ENCODE assay signal across 6 mouse cellular contexts in genomic region chr11:54957708-54958107, GRCm38 (mm10). TPM values are rescaled to one million over a fixed set of nuclear protein-coding genes. Genes with fewer than 3 reads are reported as not detected.
A peak's percentile ranks its signal among the peaks of the same experiment; 100 is the strongest.
DNase-seq lines count a peak whose midpoint lies in the region; TF ChIP-seq lines count a peak whose summit lies in the region.
"Not testable (repeated sequence)": the region's sequence is repeated elsewhere in the genome, so short reads cannot be mapped to it uniquely, and the experiment has no call there.

No protein-coding gene starts in this region.

- WGBS in heart, embryonic 10.5 days, result 81% methylated on average over 3 of the region's 3 CpGs
- WGBS in spleen, adult 2 months, result 80% methylated on average over 3 of the region's 3 CpGs

- H3K27me3 ChIP-seq in CH12.LX (replicated peaks); MEL (ENCODE audit: control insufficient read depth in 1 of 2, insufficient read depth in 2 of 2, low read length in 2 of 2); heart, embryonic 10.5 days (ENCODE audit: insufficient read depth, poor library complexity, severe bottlenecking); megakaryocyte, embryonic 14.5 days (replicated peaks); spleen, adult 2 months (ENCODE audit: control insufficient read depth, insufficient read depth, low read length): not testable (repeated sequence)

- not testable (repeated sequence) for H3K4me2 ChIP-seq in CH12.LX (ENCODE audit: insufficient read depth, low read depth, poor library complexity, severe bottlenecking)

- H3K27ac ChIP-seq in CH12.LX (ENCODE audit: insufficient read depth, low read depth) (peak overlapping the region; percentile 92), MEL (ENCODE audit: control insufficient read depth, low read depth, low read length) (peak overlapping the region; percentile 84)
- peak overlapping the region; percentile 50 for H3K27ac ChIP-seq in bone marrow macrophage, adult 2 months (ENCODE audit: insufficient read depth, low read depth, low read length)
- H3K27ac ChIP-seq in heart, embryonic 10.5 days, result peak overlapping the region; percentile 67; the same call in 1 of the 2 replicates
- H3K27ac ChIP-seq in spleen, adult 2 months (ENCODE audit: insufficient read depth, low read length), result peak overlapping the region; percentile 61

- not testable (repeated sequence) for TF ChIP-seq EP300 in CH12.LX (IDR thresholded peaks at IDR 0.05; ENCODE audit: low read length); MEL (IDR thresholded peaks at IDR 0.05; ENCODE audit: low read depth in 1 of 2, low read length in 2 of 2)

- in situ Hi-C loops in CH12.LX (cut with MboI; ENCODE audit: low pct_ligation_motif_present, low pct_unique_long_range_greater_than_20kb, low sequenced_read_pairs), result not testable (repeated sequence)

- H3K4me3 ChIP-seq in CH12.LX (replicated peaks in 1 of 3; ENCODE audit: low read depth in 2 of 3, low read length in 2 of 3, poor library complexity in 1 of 3); MEL (ENCODE audit: control insufficient read depth in 1 of 2, insufficient read depth in 1 of 2, low read depth in 2 of 2, low read length in 2 of 2); bone marrow macrophage, adult 2 months (ENCODE audit: insufficient read depth, low read length); heart, embryonic 10.5 days; spleen, adult 2 months (ENCODE audit: extremely low read depth, insufficient read depth, insufficient read length): not testable (repeated sequence)
- peak overlapping the region; percentile 39 for H3K4me3 ChIP-seq in megakaryocyte, embryonic 14.5 days (replicated peaks)

- H3K9me3 ChIP-seq in CH12.LX (replicated peaks; ENCODE audit: low read length); MEL (replicated peaks; ENCODE audit: insufficient read depth, low read length); heart, embryonic 10.5 days; megakaryocyte, embryonic 14.5 days: not testable (repeated sequence)

- dilution Hi-C loops in CH12.LX (cut with MboI; ENCODE audit: extremely low pct_ligation_motif_present, extremely low pct_unique_long_range_greater_than_20kb, low sequenced_read_pairs), result not testable (repeated sequence)

- peaks cover 84% of the 10 kb centered on the region for H3K79me2 ChIP-seq in CH12.LX (replicated peaks; ENCODE audit: control insufficient read depth, extremely low read depth, insufficient read depth, poor library complexity, severe bottlenecking)
- not testable (repeated sequence) for H3K79me2 ChIP-seq in MEL (ENCODE audit: control insufficient read depth, insufficient read depth, low read length, poor library complexity)

- not testable (repeated sequence) for TF ChIP-seq RAD21 in CH12.LX (IDR thresholded peaks at IDR 0.05; ENCODE audit: low read depth, low read length); MEL (IDR thresholded peaks at IDR 0.05; ENCODE audit: low read depth, low read length)

- TF ChIP-seq CTCF in CH12.LX (conservative IDR thresholded peaks at IDR 0.05 in 1 of 2, IDR thresholded peaks at IDR 0.05 in 1 of 2; ENCODE audit: low read depth in 2 of 2, low read length in 2 of 2); MEL (IDR thresholded peaks at IDR 0.05 in 2 of 3, conservative IDR thresholded peaks at IDR 0.05 in 1 of 3; ENCODE audit: control insufficient read depth in 1 of 3, insufficient read depth in 1 of 3, low read depth in 2 of 3, low read length in 3 of 3, poor library complexity in 1 of 3, severe bottlenecking in 1 of 3); bone marrow macrophage, adult 2 months (IDR thresholded peaks at IDR 0.05; ENCODE audit: low read depth, low read length); spleen, adult 2 months (IDR thresholded peaks at IDR 0.05; ENCODE audit: extremely low read depth, insufficient read depth, insufficient read length, insufficient replicate concordance): not testable (repeated sequence)

- H3K9ac ChIP-seq in CH12.LX (ENCODE audit: insufficient read depth, low read depth); MEL (ENCODE audit: control insufficient read depth, low read depth, low read length, poor library complexity, severe bottlenecking): not testable (repeated sequence)

- peaks cover 25 to 75% of the 10 kb centered on the region in 2 experiments for H3K4me1 ChIP-seq in CH12.LX (ENCODE audit: control insufficient read depth in 1 of 2, insufficient read depth in 2 of 2)
- H3K4me1 ChIP-seq in MEL (ENCODE audit: control insufficient read depth in 1 of 2, insufficient read depth in 2 of 2, low read length in 2 of 2), result peaks cover 19 to 57% of the 10 kb centered on the region in 2 experiments
- H3K4me1 ChIP-seq in bone marrow macrophage, adult 2 months (ENCODE audit: control insufficient read depth, insufficient read depth, low read length), result peaks cover 57% of the 10 kb centered on the region
- H3K4me1 ChIP-seq in heart, embryonic 10.5 days, result peaks cover 56% of the 10 kb centered on the region
- H3K4me1 ChIP-seq in megakaryocyte, embryonic 14.5 days, result peaks cover 92% of the 10 kb centered on the region
- peaks cover 49% of the 10 kb centered on the region; the same call in 1 of the 2 replicates for H3K4me1 ChIP-seq in spleen, adult 2 months (ENCODE audit: control insufficient read depth, insufficient read depth, insufficient read length)

- DNase-seq in CH12.LX (ENCODE audit: extremely low read depth); heart, embryonic 10.5 days (ENCODE audit: low spot score); spleen, adult 2 months (ENCODE audit: low read depth in 1 of 2, low spot score in 2 of 2): not testable (repeated sequence)
- DNase-seq in MEL (ENCODE audit: low read depth, low spot score), result peak; percentile 39

- peaks cover 3 to 25% of the 10 kb centered on the region in 2 experiments for H3K36me3 ChIP-seq in CH12.LX (replicated peaks in 1 of 2; ENCODE audit: control insufficient read depth in 1 of 2, insufficient read depth in 1 of 2, low read length in 1 of 2)
- peaks cover 0 to 36% of the 10 kb centered on the region in 2 experiments; a peak in 2 of 4 replicates for H3K36me3 ChIP-seq in MEL (ENCODE audit: control insufficient read depth in 1 of 2, insufficient read depth in 2 of 2, low read length in 2 of 2)
- H3K36me3 ChIP-seq in heart, embryonic 10.5 days; spleen, adult 2 months (ENCODE audit: control insufficient read depth, insufficient read depth, low read length): not testable (repeated sequence)
- peaks cover 39% of the 10 kb centered on the region for H3K36me3 ChIP-seq in megakaryocyte, embryonic 14.5 days (replicated peaks; ENCODE audit: low read length)

- not testable (repeated sequence) for TF ChIP-seq POLR2A in CH12.LX (IDR thresholded peaks at IDR 0.05; ENCODE audit: low read depth, low read length); MEL (IDR thresholded peaks at IDR 0.05; ENCODE audit: control insufficient read depth in 1 of 2, insufficient read depth in 1 of 2, low read depth in 1 of 2, low read length in 2 of 2, poor library complexity in 1 of 2); bone marrow macrophage, adult 2 months (IDR thresholded peaks at IDR 0.05; ENCODE audit: borderline replicate concordance, low read depth, low read length); spleen, adult 2 months (IDR thresholded peaks at IDR 0.05; ENCODE audit: low read depth, low read length)

TF ChIP-seq in CH12.LX, 34 proteins besides CTCF, POLR2A, EP300 and RAD21:
- peak; percentile 12; the same call in 1 of the 2 replicates for TF ChIP-seq SIN3A (IDR thresholded peaks at IDR 0.05; ENCODE audit: low read length)

TF ChIP-seq in MEL, 35 proteins besides CTCF, POLR2A, EP300 and RAD21:
- TF ChIP-seq CHD1 (IDR thresholded peaks at IDR 0.05; ENCODE audit: low read depth, low read length), result 0 out of 2 replicates have a peak, but pooled peaks have one; percentile 19

RNA-seq across cellular contexts. Expression of gene Tnip1, which starts 5.0 kb away (rescaled TPM):
- total RNA-seq in CH12.LX (2012; rRNA removed) (67.8 and 76.2 TPM in 2 replicates), CH12.LX (2014; rRNA removed) (34.9 and 36.1 TPM in 2 replicates), MEL (2012; rRNA removed) (8.1 and 10.5 TPM in 2 replicates)
- polyA plus RNA-seq in CH12.LX (2012; ENCODE audit: insufficient read length, low read depth) (134 and 137 TPM in 2 replicates), MEL (2012; ENCODE audit: insufficient read depth in 1 of 2, insufficient read length in 2 of 2, low read depth in 1 of 2, low replicate concordance in 2 of 2, missing spikeins in 1 of 2) (10 to 100 TPM in 1 of 2 experiments, not detected in 1; 19.7 TPM)
- 70.3 and 72.2 TPM in 2 replicates for polyA plus RNA-seq in bone marrow macrophage, adult 2 months (2012; ENCODE audit: insufficient read depth, insufficient read length, missing spikeins)
- 22.7 and 23.7 TPM in 2 replicates for polyA plus RNA-seq in heart, embryonic 10.5 days (2016; fragmentation: Nextera tagmentation; extraction: Ambion mirVana)
- polyA plus RNA-seq in megakaryocyte, embryonic 14.5 days (2012; ENCODE audit: insufficient read depth, low replicate concordance), result 69.0 and 80.2 TPM in 2 replicates
- 54.6 and 65.5 TPM in 2 replicates for polyA plus RNA-seq in spleen, adult 2 months (2012; rRNA removed)

RNA-seq across cellular contexts. Expression of gene Gpx3, which starts 55.5 kb away (rescaled TPM):
- total RNA-seq in CH12.LX (2012; rRNA removed) (0.25 TPM in 1 of 2 replicates, not detected in the other), CH12.LX (2014; rRNA removed) (not detected in 2 replicates), MEL (2012; rRNA removed) (0.12 TPM in 1 of 2 replicates, not detected in the other)
- polyA plus RNA-seq in CH12.LX (2012; ENCODE audit: insufficient read length, low read depth) (0.63 and 0.90 TPM in 2 replicates), MEL (2012; ENCODE audit: insufficient read depth in 1 of 2, insufficient read length in 2 of 2, low read depth in 1 of 2, low replicate concordance in 2 of 2, missing spikeins in 1 of 2) (under 1 TPM in 1 of 2 experiments, not detected in 1; 0.15 TPM)
- polyA plus RNA-seq in bone marrow macrophage, adult 2 months (2012; ENCODE audit: insufficient read depth, insufficient read length, missing spikeins), result 10.8 and 13.8 TPM in 2 replicates
- polyA plus RNA-seq in heart, embryonic 10.5 days (2016; fragmentation: Nextera tagmentation; extraction: Ambion mirVana), result 1,153 and 1,643 TPM in 2 replicates
- 21.7 and 34.2 TPM in 2 replicates for polyA plus RNA-seq in megakaryocyte, embryonic 14.5 days (2012; ENCODE audit: insufficient read depth, low replicate concordance)
- 62.8 and 70.0 TPM in 2 replicates for polyA plus RNA-seq in spleen, adult 2 months (2012; rRNA removed)

Comparison
In these comparisons a context has a peak if more than half of its experiments do, and no peak if none do; other contexts are left out.
1. RNA of gene Gpx3, which starts 55.5 kb away (polyA plus RNA-seq): 1,153 to 1,643 TPM in heart, embryonic 10.5 days; 62.8 to 70.0 TPM in spleen, adult 2 months, 21.7 to 34.2 TPM in megakaryocyte, embryonic 14.5 days, 10.8 to 13.8 TPM in bone marrow macrophage, adult 2 months, 0.63 to 0.90 TPM in CH12.LX and 0.15 TPM in MEL; every median in the first group is over 10 times any median in the second.
2. Peak in every context shown above with its lines, with median percentiles within 50 percentile points of each other: H3K27ac ChIP-seq.